Mouse (Mus musculus): Measurements from ENCODE around the gene Psap. TPM values are rescaled to one million over a fixed set of nuclear protein-coding genes. Genes with fewer than 3 reads are reported as not detected.

Gene Psap
- total RNA-seq, 1 experiment = 365 TPM

- no peak for TF ChIP-seq HCFC1 (IDR thresholded peaks at IDR 0.05; ENCODE audit: borderline replicate concordance, insufficient read depth, low read length)
- no peak for TF ChIP-seq ZC3H11A (IDR thresholded peaks at IDR 0.05; ENCODE audit: borderline replicate concordance, low read depth, low read length)
- no peak for TF ChIP-seq MAFK (IDR thresholded peaks at IDR 0.05; ENCODE audit: insufficient read depth, low read depth, low read length)
- TF ChIP-seq ZNF384 (IDR thresholded peaks at IDR 0.05; ENCODE audit: low read depth, low read length) = no peak
- TF ChIP-seq CHD2 (IDR thresholded peaks at IDR 0.05; ENCODE audit: low read depth, low read length) = no peak
- peak overlapping the region; percentile 35; the same call in 1 of the 2 replicates for H3K9ac ChIP-seq (ENCODE audit: insufficient read depth, low read depth, low read length, poor library complexity, severe bottlenecking)
- no peaks in the 10 kb centered on the region for H3K9me3 ChIP-seq (ENCODE audit: control insufficient read depth, insufficient read depth, low read depth, low read length)
- H3K27ac ChIP-seq (ENCODE audit: insufficient read depth, low read depth, low read length, poor library complexity, severe bottlenecking) = peak overlapping the region; percentile 24; the same call in 1 of the 2 replicates
- in situ Hi-C loops (cut with MboI; ENCODE audit: low sequenced_read_pairs in 2 of 2, unreplicated experiment in 2 of 2) = no loop called here
- H3K36me3 ChIP-seq (ENCODE audit: control insufficient read depth, insufficient read depth, low read length, poor library complexity, severe bottlenecking) = no peaks in the 10 kb centered on the region
- DNase-seq (ENCODE audit: low read depth, low spot score) = no peak
- no peak overlapping the region for H3K4me3 ChIP-seq (ENCODE audit: insufficient read depth in 1 of 2, low read depth in 1 of 2, low read length in 2 of 2, poor library complexity in 1 of 2, severe bottlenecking in 1 of 2)
- peaks cover 6 to 12% of the 10 kb centered on the region in 2 experiments; a peak in 2 of 4 replicates for H3K4me1 ChIP-seq (ENCODE audit: control insufficient read depth in 2 of 2, insufficient read depth in 2 of 2, low read length in 2 of 2, poor library complexity in 1 of 2)
These were observed 25.2 kb upstream of the Psap start for GRCm38 (mm10) chr10:60252187-60252586.

- Histone ChIP-seq H3K4me1 (ENCODE audit: control insufficient read depth in 2 of 2, insufficient read depth in 2 of 2, low read length in 2 of 2, poor library complexity in 1 of 2) (peaks cover 6 to 12% of the 10 kb centered on the region in 2 experiments; a peak in 2 of 4 replicates), H3K27ac (ENCODE audit: insufficient read depth, low read depth, low read length, poor library complexity, severe bottlenecking) (peak overlapping the region; percentile 24; the same call in 1 of the 2 replicates), H3K9ac (ENCODE audit: insufficient read depth, low read depth, low read length, poor library complexity, severe bottlenecking) (no peak overlapping the region), H3K9me3 (ENCODE audit: control insufficient read depth, insufficient read depth, low read depth, low read length) (no peaks in the 10 kb centered on the region), H3K4me3 (ENCODE audit: insufficient read depth in 1 of 2, low read depth in 1 of 2, low read length in 2 of 2, poor library complexity in 1 of 2, severe bottlenecking in 1 of 2) (no peak overlapping the region), H3K36me3 (ENCODE audit: control insufficient read depth, insufficient read depth, low read length, poor library complexity, severe bottlenecking) (no peaks in the 10 kb centered on the region)
- no peak for DNase-seq (ENCODE audit: low read depth, low spot score)
- in situ Hi-C loops (cut with MboI; ENCODE audit: low sequenced_read_pairs in 2 of 2, unreplicated experiment in 2 of 2) = no loop called here
- no peak for TF ChIP-seq ZNF384 (IDR thresholded peaks at IDR 0.05; ENCODE audit: low read depth, low read length)
- no peak for TF ChIP-seq ZC3H11A (IDR thresholded peaks at IDR 0.05; ENCODE audit: borderline replicate concordance, low read depth, low read length)
- TF ChIP-seq MAFK (IDR thresholded peaks at IDR 0.05; ENCODE audit: insufficient read depth, low read depth, low read length) = no peak
- TF ChIP-seq CHD2 (IDR thresholded peaks at IDR 0.05; ENCODE audit: low read depth, low read length) = no peak
- no peak for TF ChIP-seq HCFC1 (IDR thresholded peaks at IDR 0.05; ENCODE audit: borderline replicate concordance, insufficient read depth, low read length)
These were observed 24.8 kb upstream of the Psap start for GRCm38 (mm10) chr10:60252606-60253005.

- Histone ChIP-seq H3K9me3 (ENCODE audit: control insufficient read depth, insufficient read depth, low read depth, low read length) (no peaks in the 10 kb centered on the region), H3K36me3 (ENCODE audit: control insufficient read depth, insufficient read depth, low read length, poor library complexity, severe bottlenecking) (no peaks in the 10 kb centered on the region), H3K9ac (ENCODE audit: insufficient read depth, low read depth, low read length, poor library complexity, severe bottlenecking) (no peak overlapping the region), H3K27ac (ENCODE audit: insufficient read depth, low read depth, low read length, poor library complexity, severe bottlenecking) (no peak overlapping the region), H3K4me1 (ENCODE audit: control insufficient read depth in 2 of 2, insufficient read depth in 2 of 2, low read length in 2 of 2, poor library complexity in 1 of 2) (peaks cover 6 to 9% of the 10 kb centered on the region in 2 experiments; a peak in 2 of 4 replicates), H3K4me3 (ENCODE audit: insufficient read depth in 1 of 2, low read depth in 1 of 2, low read length in 2 of 2, poor library complexity in 1 of 2, severe bottlenecking in 1 of 2) (no peak overlapping the region)
- TF ChIP-seq MAFK (IDR thresholded peaks at IDR 0.05; ENCODE audit: insufficient read depth, low read depth, low read length) (no peak), ZC3H11A (IDR thresholded peaks at IDR 0.05; ENCODE audit: borderline replicate concordance, low read depth, low read length) (no peak), CHD2 (IDR thresholded peaks at IDR 0.05; ENCODE audit: low read depth, low read length) (no peak), ZNF384 (IDR thresholded peaks at IDR 0.05; ENCODE audit: low read depth, low read length) (no peak), HCFC1 (IDR thresholded peaks at IDR 0.05; ENCODE audit: borderline replicate concordance, insufficient read depth, low read length) (no peak)
- DNase-seq (ENCODE audit: low read depth, low spot score) = no peak
- in situ Hi-C loops (cut with MboI; ENCODE audit: low sequenced_read_pairs in 2 of 2, unreplicated experiment in 2 of 2) = no loop called here
These were observed 21.3 kb upstream of the Psap start for GRCm38 (mm10) chr10:60256088-60256487.

- no peak overlapping the region for H3K9ac ChIP-seq (ENCODE audit: insufficient read depth, low read depth, low read length, poor library complexity, severe bottlenecking)
- peak overlapping the region in 1 of 2 experiments; percentile 35; a peak in 1 of 4 replicates for H3K4me3 ChIP-seq (ENCODE audit: insufficient read depth in 1 of 2, low read depth in 1 of 2, low read length in 2 of 2, poor library complexity in 1 of 2, severe bottlenecking in 1 of 2)
- TF ChIP-seq CHD2 (IDR thresholded peaks at IDR 0.05; ENCODE audit: low read depth, low read length) (no peak), MAFK (IDR thresholded peaks at IDR 0.05; ENCODE audit: insufficient read depth, low read depth, low read length) (no peak), HCFC1 (IDR thresholded peaks at IDR 0.05; ENCODE audit: borderline replicate concordance, insufficient read depth, low read length) (no peak), ZC3H11A (IDR thresholded peaks at IDR 0.05; ENCODE audit: borderline replicate concordance, low read depth, low read length) (no peak), ZNF384 (IDR thresholded peaks at IDR 0.05; ENCODE audit: low read depth, low read length) (no peak)
- H3K36me3 ChIP-seq (ENCODE audit: control insufficient read depth, insufficient read depth, low read length, poor library complexity, severe bottlenecking) = no peaks in the 10 kb centered on the region
- in situ Hi-C loops (cut with MboI; ENCODE audit: low sequenced_read_pairs in 2 of 2, unreplicated experiment in 2 of 2) = no loop called here
- H3K27ac ChIP-seq (ENCODE audit: insufficient read depth, low read depth, low read length, poor library complexity, severe bottlenecking) = no peak overlapping the region
- H3K4me1 ChIP-seq (ENCODE audit: control insufficient read depth in 2 of 2, insufficient read depth in 2 of 2, low read length in 2 of 2, poor library complexity in 1 of 2) = peaks cover 5 to 6% of the 10 kb centered on the region in 2 experiments; a peak in 2 of 4 replicates
- no peaks in the 10 kb centered on the region for H3K9me3 ChIP-seq (ENCODE audit: control insufficient read depth, insufficient read depth, low read depth, low read length)
- peak; percentile 65 for DNase-seq (ENCODE audit: low read depth, low spot score)
These were observed 20.1 kb upstream of the Psap start for GRCm38 (mm10) chr10:60257261-60257825.

Measured in ES-E14 (cell line).